Mouse (Mus musculus) midbrain, postnatal 0 days (tissue): ENCODE measurements around the gene Ankrd2. TPM values are rescaled to one million over a fixed set of nuclear protein-coding genes. Genes with fewer than 3 reads are reported as not detected.

Experiments
- ATAC-seq: fragments of 200-750 bp; cut with Nextera tagmentation; 2 replicates; pipeline ENCODE4 v1.8.0; 2017; ENCODE audit warnings: moderate number of reproducible peaks, mild to moderate bottlenecking, moderate TSS enrichment, moderate library complexity; ENCODE audit not compliant: low FRiP score
- DNase-seq: peaks from one replicate; pipeline ENCODE4 v3.0.0-alpha.2; 2015; ENCODE audit warnings: low spot score
- H3K27ac ChIP-seq: fragments of 300-500 bp; sonication (generic); 2 replicates; pipeline ENCODE4 v1.5.1; 2014; ENCODE audit warnings: low read depth, mild to moderate bottlenecking, low read length, mixed read lengths
- H3K27me3 ChIP-seq: fragments of 300-500 bp; sonication (generic); 2 replicates; pipeline ENCODE4 v1.6.1; 2014; ENCODE audit warnings: low read length, control low read depth, mixed read lengths; ENCODE audit not compliant: insufficient read depth
- H3K36me3 ChIP-seq: fragments of 300-500 bp; sonication (generic); 2 replicates; pipeline ENCODE4 v1.6.1; 2014; ENCODE audit warnings: low read length, control low read depth, mixed read lengths; ENCODE audit not compliant: insufficient read depth
- H3K4me1 ChIP-seq: fragments of 300-500 bp; sonication (generic); 2 replicates; pipeline ENCODE4 v1.6.1; 2014; ENCODE audit warnings: mild to moderate bottlenecking, control low read depth, antibody characterized with exemption, low read length, mixed read lengths; ENCODE audit not compliant: insufficient read depth
- H3K4me2 ChIP-seq: fragments of 300-500 bp; sonication (generic); 2 replicates; pipeline ENCODE4 v1.6.1; 2014; ENCODE audit warnings: low read depth, mild to moderate bottlenecking, low read length, mixed read lengths; ENCODE audit not compliant: poor library complexity, severe bottlenecking
- H3K4me3 ChIP-seq: fragments of 300-500 bp; sonication (generic); 2 replicates; pipeline ENCODE4 v1.5.1; 2014; ENCODE audit warnings: low read depth, mild to moderate bottlenecking, low read length, moderate library complexity
- H3K9ac ChIP-seq: fragments of 300-500 bp; sonication (generic); replicated peaks from 2 replicates; pipeline ENCODE4 v1.6.1; 2014; ENCODE audit warnings: mild to moderate bottlenecking, low read length, moderate library complexity, mixed read lengths; ENCODE audit not compliant: poor library complexity, severe bottlenecking
- H3K9me3 ChIP-seq: fragments of 300-500 bp; sonication (generic); 2 replicates; pipeline ENCODE4 v1.6.1; 2016; ENCODE audit warnings: low read length, control low read depth
- CTCF ChIP-seq: IDR thresholded peaks from 2 replicates; pipeline ENCODE4 v1.5.1; 2016; ENCODE audit warnings: antibody characterized with exemption, mild to moderate bottlenecking
- WGBS: fragments of 180-500 bp; shearing (Covaris S2); extraction: QIAGEN DNeasy Blood & Tissue Kit; methylation state at CpG from one replicate; pipeline ENCODE4 v1.1.7; 2014; 5-methylcytosine and 5-hydroxymethylcytosine counted together
- polyA plus RNA-seq: library from polyadenylated mRNA; unstranded; fragments of >200 nt; fragmentation: Nextera tagmentation; extraction: Ambion mirVana; gene quantifications from 2 replicates; pipeline ENCODE4 v1.2.1, GENCODE M21; 2015
- total RNA-seq: library from RNA; depleted of rRNA; stranded (reverse); fragments of >200 nt; gene quantifications from 2 replicates; pipeline ENCODE4 v1.2.3, GENCODE M21; 2014

Ankrd2 gene
- total and polyA plus RNA-seq, 2 experiments from 2014 or later: 0.71 to 2.4 TPM

- DNase-seq: no peak
- Histone ChIP-seq H3K4me1 (no peaks in the 10 kb centered on the region), H3K27ac (no peak overlapping the region), H3K27me3 (no peaks in the 10 kb centered on the region), H3K4me2 (no peak overlapping the region), H3K9me3 (no peaks in the 10 kb centered on the region), H3K4me3 (no peak overlapping the region), H3K36me3 (no peaks in the 10 kb centered on the region), H3K9ac (no peak overlapping the region)
- 98% methylated on average over 6 of the region's 6 CpGs for WGBS
- no peak for ATAC-seq
- TF ChIP-seq CTCF: no peak
Measured at GRCm38 (mm10) chr19:42043988-42044387, 8.2 kb downstream of the Ankrd2 start.

- peak within 1 kb of the TSS; percentile 2; the same call in 1 of the 2 replicates for H3K4me3 ChIP-seq
- WGBS: 29% methylated on average over 23 of the region's 23 CpGs
- no peaks in the 10 kb centered on the region for H3K27me3 ChIP-seq
- no peak within 1 kb of the TSS; the same call in 1 of the 2 replicates for H3K9ac ChIP-seq
- H3K36me3 ChIP-seq: no peaks in the 10 kb centered on the region
- no peaks in the 10 kb centered on the region for H3K9me3 ChIP-seq
- ATAC-seq (peak; percentile 85), DNase-seq (peak; percentile 82)
- no peak within 1 kb of the TSS for H3K27ac ChIP-seq
- peak; percentile 80 for TF ChIP-seq CTCF
- peak within 1 kb of the TSS; percentile 45 for H3K4me2 ChIP-seq
- H3K4me1 ChIP-seq: no peaks in the 10 kb centered on the region
Measured at GRCm38 (mm10) chr19:42045269-42046102, 9.7 kb downstream of the Ankrd2 start, which contains the start of gene Hoga1. Gene Hoga1 (plus strand): TSS chr19:42045610.

- no peak for ATAC-seq
- no peak overlapping the region for H3K4me2 ChIP-seq
- WGBS: 89% methylated on average over 1 of the region's 1 CpGs
- no peak overlapping the region for H3K9ac ChIP-seq
- H3K4me1 ChIP-seq: no peaks in the 10 kb centered on the region
- no peaks in the 10 kb centered on the region for H3K9me3 ChIP-seq
- H3K36me3 ChIP-seq: no peaks in the 10 kb centered on the region
- H3K27me3 ChIP-seq: no peaks in the 10 kb centered on the region
- H3K4me3 ChIP-seq: no peak overlapping the region
- TF ChIP-seq CTCF: no peak
- H3K27ac ChIP-seq: no peak overlapping the region
- no peak for DNase-seq
Measured at GRCm38 (mm10) chr19:42050251-42050650, 14.5 kb downstream of the Ankrd2 start.

- Histone ChIP-seq H3K27me3 (no peaks in the 10 kb centered on the region), H3K9ac (no peak overlapping the region), H3K9me3 (no peaks in the 10 kb centered on the region), H3K4me2 (no peak overlapping the region), H3K4me3 (no peak overlapping the region), H3K4me1 (no peaks in the 10 kb centered on the region), H3K27ac (no peak overlapping the region), H3K36me3 (no peaks in the 10 kb centered on the region)
- WGBS: 86% methylated on average over 3 of the region's 3 CpGs
- no peak for TF ChIP-seq CTCF
- DNase-seq: no peak
- no peak for ATAC-seq
Measured at GRCm38 (mm10) chr19:42051351-42051750, 15.6 kb downstream of the Ankrd2 start.

GRCm38 (mm10) chr19:42051948-42052347 lies 16.1 kb downstream of the Ankrd2 start, which contains the start of gene 4933411K16Rik:
Gene 4933411K16Rik (plus strand): TSS chr19:42052248.
- H3K27me3 ChIP-seq: no peaks in the 10 kb centered on the region
- H3K27ac ChIP-seq: no peak within 1 kb of the TSS
- no peak within 1 kb of the TSS for H3K4me3 ChIP-seq
- ATAC-seq (no peak), DNase-seq (no peak)
- no peak within 1 kb of the TSS for H3K4me2 ChIP-seq
- 87% methylated on average over 4 of the region's 4 CpGs for WGBS
- H3K9ac ChIP-seq: no peak within 1 kb of the TSS
- H3K4me1 ChIP-seq: no peaks in the 10 kb centered on the region
- no peaks in the 10 kb centered on the region for H3K9me3 ChIP-seq
- no peak for TF ChIP-seq CTCF
- no peaks in the 10 kb centered on the region for H3K36me3 ChIP-seq

GRCm38 (mm10) chr19:42054255-42054654 lies 18.5 kb downstream of the Ankrd2 start:
- Histone ChIP-seq H3K4me1 (no peaks in the 10 kb centered on the region), H3K4me2 (no peak overlapping the region), H3K4me3 (no peak overlapping the region), H3K9ac (no peak overlapping the region), H3K9me3 (no peaks in the 10 kb centered on the region), H3K27me3 (no peaks in the 10 kb centered on the region), H3K36me3 (no peaks in the 10 kb centered on the region), H3K27ac (no peak overlapping the region)
- WGBS: 76% methylated on average over 6 of the region's 6 CpGs
- TF ChIP-seq CTCF: no peak
- DNase-seq (no peak), ATAC-seq (no peak)
